Mouse (Mus musculus) NIH3T3 (cell line): ENCODE results near the gene Eif5a.
A peak's percentile ranks its signal among the peaks of the same experiment; 100 is the strongest.
"Not testable (repeated sequence)": the region's sequence is repeated elsewhere in the genome, so short reads cannot be mapped to it uniquely, and the experiment has no call there.

ENCODE experiments used
- DNase-seq: peaks from one replicate; pipeline ENCODE4 v3.0.0-alpha.2; 2012; ENCODE audit warnings: low read depth

Gene Eif5a

DNA sequence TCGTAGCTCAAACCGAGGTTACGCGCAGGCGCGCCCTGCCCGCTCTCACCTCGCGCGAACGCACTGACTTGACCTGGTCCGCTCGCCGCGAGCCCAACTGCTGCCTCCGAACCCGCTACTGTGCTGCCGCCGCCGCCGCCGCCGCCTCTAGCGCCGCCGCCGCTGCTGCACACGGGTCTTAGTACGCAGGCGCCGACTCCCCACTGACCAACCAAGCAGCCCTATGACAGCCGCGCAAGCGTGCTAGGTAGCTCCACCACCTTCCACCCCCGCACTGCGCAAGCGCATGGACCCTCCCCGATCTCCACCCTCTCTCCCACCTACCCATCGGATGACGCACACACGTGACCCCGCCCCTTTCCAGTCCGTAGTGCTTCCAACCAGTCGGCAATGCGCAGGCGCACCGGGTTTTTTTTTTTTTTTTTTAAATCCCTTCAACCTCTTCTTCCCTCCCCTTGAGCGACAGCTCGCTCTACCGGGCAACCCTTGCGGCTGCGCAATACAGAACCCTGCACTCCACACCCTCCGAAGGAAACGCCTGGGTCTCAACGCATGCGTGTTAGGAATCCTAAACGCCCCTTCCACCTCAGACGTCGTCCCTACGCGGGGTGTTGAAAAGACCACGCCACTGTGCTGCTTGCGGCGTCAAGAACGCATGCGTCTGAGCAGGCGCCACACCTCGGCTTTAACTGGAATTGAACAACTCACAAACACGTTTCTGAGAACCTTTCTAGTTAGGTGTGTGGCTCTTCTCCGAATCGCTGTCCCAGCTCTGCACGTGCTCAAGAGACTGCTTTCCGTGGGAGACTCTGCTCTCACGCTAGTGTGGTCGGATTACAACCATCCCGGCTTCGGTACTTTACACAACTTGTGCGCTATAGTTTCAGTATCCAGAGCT is at the start of gene Eif5a:
TSS of gene Eif5a (minus strand) at position 845 of the 898 bp plus-strand sequence.
- peak; percentile 100 for DNase-seq

DNA sequence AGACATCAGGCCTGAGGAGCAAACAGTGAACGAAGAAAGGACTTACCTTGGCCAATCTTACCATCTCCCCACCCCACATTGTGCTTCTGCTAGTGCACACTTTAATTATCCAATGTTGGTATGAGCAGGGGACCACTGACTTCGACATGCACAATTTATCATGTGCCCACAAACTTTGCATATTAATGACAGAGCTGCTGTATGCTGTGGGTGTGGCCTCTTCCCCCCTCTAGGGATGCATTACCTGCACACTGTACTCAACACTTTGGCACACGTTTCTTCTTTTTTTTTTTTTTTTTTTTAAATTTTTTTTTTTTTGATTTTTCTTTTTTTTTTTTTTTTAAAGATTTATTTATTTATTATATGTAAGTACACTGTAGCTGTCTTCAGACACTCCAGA is 49.0 kb upstream of the Eif5a start:
- DNase-seq = no peak

DNA sequence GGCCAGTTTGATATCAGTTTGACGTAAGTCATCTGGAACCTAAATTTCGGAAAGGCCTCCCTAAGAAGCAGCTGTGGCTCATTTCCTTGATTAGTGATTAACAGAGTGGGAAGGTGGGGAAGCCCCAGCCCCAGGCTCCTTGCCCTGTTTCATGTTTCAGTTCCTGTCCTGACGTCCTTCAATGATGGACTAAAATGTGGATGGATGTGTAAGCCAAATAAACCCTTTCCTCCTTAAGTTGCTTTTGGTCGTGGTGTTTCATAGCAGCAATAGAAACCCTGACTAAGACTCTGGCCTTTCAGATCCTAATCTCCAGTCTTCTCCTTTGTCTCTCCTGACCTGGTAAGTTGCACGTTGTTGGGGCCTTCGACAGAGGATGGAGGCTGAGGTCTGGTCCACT is 48.5 kb upstream of the Eif5a start:
- DNase-seq = no peak

GRCm38 (mm10) chr11:69968793-69969192 is 47.0 kb upstream of the Eif5a start:
- no peak for DNase-seq

DNA sequence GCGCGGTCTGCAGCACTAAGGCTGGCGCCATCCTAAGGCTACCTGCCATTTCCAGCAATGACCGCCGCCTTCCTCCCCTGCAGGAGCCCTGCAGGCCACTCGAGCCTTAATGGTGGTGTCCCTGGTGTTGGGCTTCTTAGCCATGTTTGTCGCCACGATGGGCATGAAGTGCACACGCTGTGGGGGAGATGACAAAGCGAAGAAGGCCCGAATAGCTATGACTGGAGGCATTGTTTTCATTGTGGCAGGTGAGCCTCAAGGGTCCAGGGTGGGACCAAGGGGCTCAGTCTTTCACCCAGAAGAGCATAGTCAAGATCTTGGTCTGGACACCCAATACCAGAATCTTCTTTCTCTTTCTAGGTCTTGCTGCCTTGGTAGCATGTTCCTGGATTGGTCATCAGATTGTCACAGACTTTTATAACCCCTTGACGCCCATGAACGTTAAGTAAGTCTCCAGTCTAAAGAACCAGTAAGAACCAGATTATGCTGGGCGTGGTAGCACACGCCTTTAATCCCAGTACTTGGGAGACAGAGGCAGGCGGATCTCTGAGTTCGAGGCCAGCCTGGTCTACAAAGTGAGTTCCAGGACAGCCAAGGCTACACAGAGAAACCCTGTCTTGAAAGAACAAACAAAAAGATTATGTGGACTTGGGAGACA is 45.2 kb upstream of the Eif5a start:
- no peak for DNase-seq

GRCm38 (mm10) chr11:69966006-69966859 is 44.5 kb upstream of the Eif5a start:
- DNase-seq = no peak

- no peak for DNase-seq
These were observed 43.7 kb upstream of the Eif5a start for GRCm38 (mm10) chr11:69965271-69966005.

- no peak for DNase-seq
These were observed 43.0 kb upstream of the Eif5a start, which contains the start of gene Cldn7 for GRCm38 (mm10) chr11:69964650-69965270. TSS of gene Cldn7 (plus strand) at chr11:69964779.

DNA sequence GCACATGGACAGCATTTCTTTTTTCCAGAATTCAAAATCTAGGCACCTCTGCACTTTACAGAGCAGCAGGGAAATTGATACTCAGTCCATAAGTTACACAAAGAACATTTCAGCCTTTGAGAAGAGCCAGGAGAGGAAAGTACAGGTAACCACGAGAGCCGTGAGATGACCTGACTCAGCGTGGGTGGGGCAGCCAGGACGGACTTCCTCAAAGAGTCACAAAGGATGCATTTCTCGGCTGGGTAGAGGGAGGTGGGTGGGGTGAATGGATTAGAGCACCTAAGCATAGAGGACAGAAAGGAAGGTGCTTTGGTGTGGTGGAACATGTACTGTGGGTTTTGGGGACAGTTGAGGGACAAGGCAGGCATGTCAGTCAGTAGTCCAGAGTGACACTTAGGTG is 40.1 kb upstream of the Eif5a start:
- no peak for DNase-seq

DNA sequence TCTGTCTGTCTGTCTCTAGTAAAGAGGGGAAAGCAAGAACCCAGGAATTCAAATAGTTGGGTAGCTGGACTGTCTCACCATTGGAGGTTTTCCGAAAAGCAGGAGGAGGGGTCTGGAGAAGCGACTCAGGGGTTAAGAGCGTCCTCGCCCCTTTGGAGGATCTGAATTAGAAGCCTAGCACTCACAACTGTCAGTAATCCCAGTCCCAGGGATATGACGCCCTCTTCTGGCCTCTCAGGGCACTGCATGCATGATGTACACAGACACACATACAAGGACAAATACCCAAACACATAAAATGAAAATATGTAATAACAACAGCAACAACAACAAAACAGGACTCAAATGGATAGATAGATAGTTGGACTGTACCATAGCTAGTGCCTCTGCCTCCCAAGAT is 38.9 kb upstream of the Eif5a start:
- DNase-seq = peak; percentile 46

- DNase-seq = peak; percentile 23
These were observed 34.5 kb upstream of the Eif5a start for GRCm38 (mm10) chr11:69956218-69956617.

DNA sequence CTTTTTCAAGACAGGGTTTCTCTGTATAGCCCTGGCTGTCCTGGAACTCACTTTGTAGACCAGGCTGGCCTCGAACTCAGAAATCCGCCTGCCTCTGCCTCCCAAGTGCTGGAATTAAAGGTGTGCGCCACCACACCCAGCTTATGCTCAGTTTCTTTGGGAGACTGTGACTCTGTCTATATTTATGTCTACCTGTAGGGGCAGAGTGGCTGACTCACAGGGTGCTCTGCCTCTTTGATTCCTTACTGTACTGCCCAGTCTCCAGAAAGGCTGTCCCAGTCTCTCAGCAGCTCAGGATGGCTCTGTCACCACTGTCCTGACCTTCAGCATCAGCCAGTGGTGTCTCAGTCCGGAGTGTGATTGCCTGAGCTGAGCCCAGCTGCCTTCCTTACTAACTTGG is 33.9 kb upstream of the Eif5a start:
- DNase-seq = not testable (repeated sequence)

DNA sequence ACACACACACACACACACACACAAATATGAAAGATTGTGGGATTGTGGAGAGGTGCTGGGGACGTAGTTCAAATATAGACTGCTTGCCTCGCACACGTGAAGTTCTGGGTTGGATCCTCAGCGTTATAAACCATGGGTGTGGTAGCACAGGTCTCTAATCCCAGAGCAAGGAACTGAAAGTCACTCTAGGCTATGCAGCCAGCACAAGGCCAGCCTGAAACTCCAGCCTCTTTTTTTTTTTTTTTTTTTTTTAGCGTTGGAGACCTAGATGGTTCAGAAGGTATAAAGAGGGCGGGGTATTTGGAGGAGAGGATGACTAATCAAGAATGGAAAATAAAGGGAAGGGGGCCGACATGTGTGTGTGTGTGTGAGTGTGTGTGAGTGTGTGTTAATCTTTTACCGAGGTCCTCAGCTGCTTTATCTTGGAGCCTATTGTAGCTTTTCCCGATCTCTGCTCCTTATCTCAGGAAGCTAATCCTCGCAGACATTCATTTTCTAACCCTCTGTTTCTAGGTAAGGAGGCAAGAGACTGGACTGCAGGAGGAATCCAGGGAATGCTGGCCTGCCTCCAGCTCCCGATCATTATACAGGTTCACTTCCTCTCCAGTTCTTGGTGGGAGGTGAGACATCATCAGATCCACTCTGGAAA is 31.6 kb upstream of the Eif5a start:
- DNase-seq = no peak

DNA sequence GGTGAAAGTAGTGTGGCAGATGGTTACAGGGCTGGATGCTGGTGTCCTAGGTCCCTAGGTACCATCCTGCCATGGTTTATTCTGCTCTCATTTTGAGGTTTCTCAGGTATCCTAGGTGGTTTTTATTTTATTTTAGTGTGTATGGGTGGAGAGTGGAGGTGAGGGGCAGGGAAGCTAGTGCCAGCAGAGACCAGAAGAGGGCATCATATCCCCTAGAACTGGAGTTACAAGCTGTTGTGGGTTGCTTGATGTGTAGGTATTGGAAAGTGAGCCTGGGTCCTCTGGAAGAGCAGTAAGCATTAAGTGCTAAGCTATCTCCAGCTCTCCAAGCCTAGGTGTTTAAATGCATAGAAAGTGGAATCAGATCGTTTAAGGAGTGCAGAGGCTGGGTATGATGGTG is 30.5 kb upstream of the Eif5a start:
- no peak for DNase-seq

DNA sequence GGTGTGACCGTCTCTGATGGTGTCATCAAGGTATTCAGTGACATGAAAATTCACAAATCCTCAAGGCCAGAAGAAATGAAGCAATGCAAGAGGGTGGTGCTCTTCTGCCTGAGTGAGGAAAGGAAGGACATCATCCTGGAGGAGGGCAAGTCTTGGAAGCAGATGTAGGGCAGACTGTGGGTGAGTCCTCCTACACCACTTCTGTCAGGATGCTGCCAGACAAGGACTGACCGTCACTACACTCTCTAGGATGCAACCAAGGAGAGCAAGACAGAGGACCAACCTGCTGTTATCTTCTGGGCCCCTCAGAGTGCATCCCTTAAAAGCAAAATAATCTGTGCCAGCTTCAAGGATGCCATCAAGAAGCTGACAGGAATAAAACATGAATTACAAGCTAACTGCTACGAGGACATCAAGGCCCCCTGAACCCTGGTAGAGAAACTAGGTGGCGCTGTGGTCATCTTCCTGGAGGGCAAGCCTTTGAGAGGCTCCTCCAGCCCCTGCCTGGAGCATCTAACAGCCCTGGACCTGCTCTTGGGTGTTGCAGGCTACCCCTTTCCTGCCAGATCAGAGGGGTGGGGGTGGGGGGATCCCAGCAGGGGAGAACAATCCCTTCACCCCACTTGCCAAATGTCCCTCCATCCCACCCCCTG is 29.2 kb upstream of the Eif5a start:
- DNase-seq = peak; percentile 21

GRCm38 (mm10) chr11:69948763-69949150 is 27.0 kb upstream of the Eif5a start:
- DNase-seq = peak; percentile 60

GRCm38 (mm10) chr11:69948066-69948762 is 26.5 kb upstream of the Eif5a start, which contains the start of gene Slc2a4:
TSS of gene Slc2a4 (minus strand) at chr11:69948188.
- DNase-seq = peak; percentile 88

DNA sequence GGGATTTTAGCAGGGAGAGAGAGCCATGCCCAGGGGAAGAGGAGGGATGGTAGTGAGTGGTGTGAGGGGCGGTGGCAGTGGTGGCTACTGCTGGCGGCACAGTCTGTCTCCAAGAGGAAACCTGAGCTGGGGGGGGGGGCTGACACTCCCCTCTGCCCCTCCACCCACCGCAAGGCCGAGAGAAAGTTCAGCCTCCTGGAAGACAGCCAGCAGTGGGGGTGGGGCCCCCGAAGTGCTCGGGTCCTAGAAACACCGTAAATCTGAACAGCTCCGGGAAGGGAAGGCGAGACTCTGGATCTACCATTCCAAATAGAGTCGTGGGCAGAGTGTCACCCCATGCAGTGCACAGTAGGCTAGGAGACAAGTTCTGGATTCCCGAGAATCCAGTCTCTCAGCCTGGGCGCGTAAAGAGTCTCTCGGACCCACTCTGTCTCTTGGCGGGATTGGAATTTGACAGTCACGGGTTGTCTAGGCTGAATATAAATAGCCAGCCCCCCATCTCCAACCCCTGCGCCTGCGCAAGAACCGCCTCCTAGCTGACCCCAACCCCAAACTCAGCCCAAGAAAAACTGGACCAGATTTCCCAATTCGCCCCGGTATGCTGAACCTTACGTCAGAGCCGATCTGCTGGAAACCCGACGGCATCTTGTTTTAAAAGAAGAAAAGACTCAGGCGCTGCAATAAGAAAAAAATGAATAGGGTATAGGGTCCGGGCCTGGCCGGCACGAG is 25.7 kb upstream of the Eif5a start:
- no peak for DNase-seq
